Mouse (Mus musculus) midbrain, postnatal 0 days (tissue): ENCODE results near the gene Pdap1. TPM values are rescaled to one million over a fixed set of nuclear protein-coding genes. Genes with fewer than 3 reads are reported as not detected.
A peak's percentile ranks its signal among the peaks of the same experiment; 100 is the strongest.

Source experiments
- ATAC-seq: fragments of 200-750 bp; cut with Nextera tagmentation; 2 replicates; pipeline ENCODE4 v1.8.0; 2017; ENCODE audit warnings: moderate number of reproducible peaks, mild to moderate bottlenecking, moderate TSS enrichment, moderate library complexity; ENCODE audit not compliant: low FRiP score
- DNase-seq: peaks from one replicate; pipeline ENCODE4 v3.0.0-alpha.2; 2015; ENCODE audit warnings: low spot score
- H3K27ac ChIP-seq: fragments of 300-500 bp; sonication (generic); 2 replicates; pipeline ENCODE4 v1.5.1; 2014; ENCODE audit warnings: low read depth, mild to moderate bottlenecking, low read length, mixed read lengths
- H3K27me3 ChIP-seq: fragments of 300-500 bp; sonication (generic); 2 replicates; pipeline ENCODE4 v1.6.1; 2014; ENCODE audit warnings: low read length, control low read depth, mixed read lengths; ENCODE audit not compliant: insufficient read depth
- H3K36me3 ChIP-seq: fragments of 300-500 bp; sonication (generic); 2 replicates; pipeline ENCODE4 v1.6.1; 2014; ENCODE audit warnings: low read length, control low read depth, mixed read lengths; ENCODE audit not compliant: insufficient read depth
- H3K4me1 ChIP-seq: fragments of 300-500 bp; sonication (generic); 2 replicates; pipeline ENCODE4 v1.6.1; 2014; ENCODE audit warnings: mild to moderate bottlenecking, control low read depth, antibody characterized with exemption, low read length, mixed read lengths; ENCODE audit not compliant: insufficient read depth
- H3K4me2 ChIP-seq: fragments of 300-500 bp; sonication (generic); 2 replicates; pipeline ENCODE4 v1.6.1; 2014; ENCODE audit warnings: low read depth, mild to moderate bottlenecking, low read length, mixed read lengths; ENCODE audit not compliant: poor library complexity, severe bottlenecking
- H3K4me3 ChIP-seq: fragments of 300-500 bp; sonication (generic); 2 replicates; pipeline ENCODE4 v1.5.1; 2014; ENCODE audit warnings: low read depth, mild to moderate bottlenecking, low read length, moderate library complexity
- H3K9ac ChIP-seq: fragments of 300-500 bp; sonication (generic); replicated peaks from 2 replicates; pipeline ENCODE4 v1.6.1; 2014; ENCODE audit warnings: mild to moderate bottlenecking, low read length, moderate library complexity, mixed read lengths; ENCODE audit not compliant: poor library complexity, severe bottlenecking
- H3K9me3 ChIP-seq: fragments of 300-500 bp; sonication (generic); 2 replicates; pipeline ENCODE4 v1.6.1; 2016; ENCODE audit warnings: low read length, control low read depth
- CTCF ChIP-seq: IDR thresholded peaks from 2 replicates; pipeline ENCODE4 v1.5.1; 2016; ENCODE audit warnings: antibody characterized with exemption, mild to moderate bottlenecking
- WGBS: fragments of 180-500 bp; shearing (Covaris S2); extraction: QIAGEN DNeasy Blood & Tissue Kit; methylation state at CpG from one replicate; pipeline ENCODE4 v1.1.7; 2014; 5-methylcytosine and 5-hydroxymethylcytosine counted together
- polyA plus RNA-seq: library from polyadenylated mRNA; unstranded; fragments of >200 nt; fragmentation: Nextera tagmentation; extraction: Ambion mirVana; gene quantifications from 2 replicates; pipeline ENCODE4 v1.2.1, GENCODE M21; 2015
- total RNA-seq: library from RNA; depleted of rRNA; stranded (reverse); fragments of >200 nt; gene quantifications from 2 replicates; pipeline ENCODE4 v1.2.3, GENCODE M21; 2014; rRNA removed

Gene Pdap1
- total RNA-seq (47.7 TPM in 2 replicates), polyA plus RNA-seq (120 and 141 TPM in 2 replicates)

- H3K4me2 ChIP-seq = peak within 1 kb of the TSS; percentile 92
- peaks cover 5% of the 10 kb centered on the region; the same call in 1 of the 2 replicates for H3K4me1 ChIP-seq
- WGBS = under 1% methylated on average over 78 of the region's 84 CpGs
- no peaks in the 10 kb centered on the region for H3K27me3 ChIP-seq
- H3K4me3 ChIP-seq = peak within 1 kb of the TSS; percentile 91
- peak within 1 kb of the TSS; percentile 88 for H3K9ac ChIP-seq
- no peaks in the 10 kb centered on the region for H3K9me3 ChIP-seq
- DNase-seq (peak; percentile 95), ATAC-seq (peak; percentile 93)
- TF ChIP-seq CTCF = peak; percentile 33; the same call in 1 of the 2 replicates
- peaks cover 30% of the 10 kb centered on the region for H3K36me3 ChIP-seq
- H3K27ac ChIP-seq = peak within 1 kb of the TSS; percentile 89
Measured at GRCm38 (mm10) chr5:145139571-145140519, at the start of gene Pdap1, which contains the start of gene Bud31. Gene Pdap1 (minus strand): TSS chr5:145140238. Gene Bud31 (plus strand): TSS chr5:145140362.

GRCm38 (mm10) chr5:145189416-145189815 is 49.4 kb upstream of the Pdap1 start:
- ATAC-seq (no peak), DNase-seq (no peak)
- 97% methylated on average over 6 of the region's 6 CpGs for WGBS
- Histone ChIP-seq H3K27ac (no peak overlapping the region), H3K9ac (no peak overlapping the region), H3K27me3 (no peaks in the 10 kb centered on the region), H3K9me3 (no peaks in the 10 kb centered on the region), H3K36me3 (peaks cover 39% of the 10 kb centered on the region), H3K4me1 (peaks cover 9% of the 10 kb centered on the region; the same call in 1 of the 2 replicates), H3K4me3 (no peak overlapping the region), H3K4me2 (no peak overlapping the region)
- no peak for TF ChIP-seq CTCF

- no peak overlapping the region for H3K9ac ChIP-seq
- H3K36me3 ChIP-seq = peaks cover 68% of the 10 kb centered on the region
- no peak for ATAC-seq
Measured at GRCm38 (mm10) chr5:145185244-145185643, 45.2 kb upstream of the Pdap1 start.

GRCm38 (mm10) chr5:145178461-145178980 is 38.5 kb upstream of the Pdap1 start:
- H3K27me3 ChIP-seq = no peaks in the 10 kb centered on the region
- ATAC-seq = no peak
- WGBS = 93% methylated on average over 18 of the region's 18 CpGs
- H3K4me1 ChIP-seq = no peaks in the 10 kb centered on the region
- H3K4me2 ChIP-seq = no peak overlapping the region
- no peak overlapping the region for H3K9ac ChIP-seq
- no peak overlapping the region for H3K27ac ChIP-seq
- H3K9me3 ChIP-seq = no peaks in the 10 kb centered on the region
- no peak for DNase-seq
- H3K4me3 ChIP-seq = no peak overlapping the region
- no peak for TF ChIP-seq CTCF
- H3K36me3 ChIP-seq = peaks cover 94% of the 10 kb centered on the region

More at GRCm38 (mm10) chr5:145185244-145185643, 45.2 kb upstream of the Pdap1 start:
- Histone ChIP-seq H3K4me2 (no peak overlapping the region), H3K27ac (no peak overlapping the region), H3K4me1 (peaks cover 6% of the 10 kb centered on the region; the same call in 1 of the 2 replicates), H3K27me3 (no peaks in the 10 kb centered on the region), H3K4me3 (no peak overlapping the region), H3K9me3 (no peaks in the 10 kb centered on the region)
- TF ChIP-seq CTCF = no peak
- 82% methylated on average over 2 of the region's 2 CpGs for WGBS
- no peak for DNase-seq

- H3K27ac ChIP-seq = peak overlapping the region; percentile 77
- ATAC-seq = peak; percentile 59; the same call in 1 of the 2 replicates
- TF ChIP-seq CTCF = no peak
- H3K9ac ChIP-seq = peak overlapping the region; percentile 84
- H3K4me3 ChIP-seq = peak overlapping the region; percentile 77
- peak overlapping the region; percentile 82 for H3K4me2 ChIP-seq
- DNase-seq = no peak
- H3K36me3 ChIP-seq = peaks cover 26% of the 10 kb centered on the region
- H3K4me1 ChIP-seq = peaks cover 11% of the 10 kb centered on the region; the same call in 1 of the 2 replicates
- WGBS = under 1% methylated on average over 27 of the region's 28 CpGs
- H3K27me3 ChIP-seq = no peaks in the 10 kb centered on the region
- H3K9me3 ChIP-seq = no peaks in the 10 kb centered on the region
Measured at GRCm38 (mm10) chr5:145167306-145167661, 27.2 kb upstream of the Pdap1 start.
